ENCODE assay signal across 20 mouse cellular contexts in genomic region chr14:14860331-14860730, GRCm38 (mm10). TPM values are rescaled to one million over a fixed set of nuclear protein-coding genes. Genes with fewer than 3 reads are reported as not detected.
"Had no signal": no experiment of that assay in that cellular context is flagged by ENCODE, and none has a peak within 500 bp of the region (broad histone marks: within the 10 kb centered on the region; RNA-seq: fewer than 3 reads in every experiment).

No protein-coding gene starts in this region.

- H3K9ac ChIP-seq: lung, embryonic 14.5 days; midbrain, embryonic 12.5 days; neural tube, embryonic 13.5 days; neural tube, embryonic 15.5 days had no signal

- ATAC-seq: midbrain, embryonic 16.5 days had no signal

- H3K27me3 ChIP-seq: midbrain, embryonic 12.5 days; neural tube, embryonic 13.5 days; neural tube, embryonic 15.5 days had no signal

- H3K4me1 ChIP-seq: midbrain, embryonic 10.5 days; midbrain, embryonic 12.5 days had no signal

- H3K4me2 ChIP-seq: lung, embryonic 14.5 days; midbrain, embryonic 12.5 days; neural tube, embryonic 13.5 days; neural tube, embryonic 15.5 days had no signal

- DNase-seq: lung, adult 18-20 months; lung, embryonic 14.5 days; lung, postnatal 10 days; lung, postnatal 4 days; midbrain, embryonic 14.5 days; right cerebral cortex, adult 18-20 months; right cerebral cortex, postnatal 25 days; right cerebral cortex, postnatal 4 days; spleen, adult 18-20 months; thymus, adult 18-20 months; thymus, postnatal 14 days; thymus, postnatal 36 days had no signal

- H3K4me3 ChIP-seq: midbrain, embryonic 10.5 days; midbrain, embryonic 12.5 days; myocyte; neural tube, embryonic 13.5 days; neural tube, embryonic 15.5 days had no signal

- H3K27ac ChIP-seq: midbrain, embryonic 10.5 days; midbrain, embryonic 12.5 days; neural tube, embryonic 13.5 days; neural tube, embryonic 15.5 days had no signal

- H3K36me3 ChIP-seq: midbrain, embryonic 10.5 days; midbrain, embryonic 12.5 days; neural tube, embryonic 13.5 days; neural tube, embryonic 15.5 days had no signal

- H3K9me3 ChIP-seq: midbrain, embryonic 10.5 days; midbrain, embryonic 12.5 days; neural tube, embryonic 13.5 days; neural tube, embryonic 15.5 days had no signal

RNA-seq across cellular contexts. Expression of gene Nek10, which starts 57.1 kb away (rescaled TPM):
- polyA plus RNA-seq: midbrain, embryonic 10.5 days; small intestine, adult 2 months; thymus, postnatal 0 days had no signal
